Comparison of ENCODE assay signal across 24 mouse cellular contexts in the genomic region with DNA sequence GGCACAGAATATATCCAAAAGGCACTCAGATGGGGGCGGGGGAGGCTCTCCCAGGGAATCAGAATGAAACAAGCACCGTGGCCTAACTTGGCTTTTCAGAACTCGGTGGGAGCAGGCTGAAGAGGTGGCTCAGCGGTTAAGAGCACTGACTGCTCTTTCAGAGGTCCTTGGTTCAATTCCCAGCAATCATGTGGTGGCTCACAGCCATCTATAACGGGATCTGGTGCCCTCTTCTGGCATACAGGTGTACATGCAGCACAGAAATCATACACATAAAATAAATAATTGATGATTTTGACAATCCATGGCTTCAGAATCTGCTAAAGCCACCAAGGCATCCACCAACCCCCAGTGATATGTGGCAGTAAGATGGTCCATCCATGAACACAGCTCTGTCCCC. TPM values are rescaled to one million over a fixed set of nuclear protein-coding genes. Genes with fewer than 3 reads are reported as not detected.
DNase-seq lines count a peak whose midpoint lies in the region; ATAC-seq and TF ChIP-seq lines count a peak whose summit lies in the region.
"Had no signal": no experiment of that assay in that cellular context is flagged by ENCODE, and none has a peak within 500 bp of the region (broad histone marks: within the 10 kb centered on the region; RNA-seq: fewer than 3 reads in every experiment).

No protein-coding gene starts in this region.

- H3K27me3 ChIP-seq in midbrain, postnatal 0 days (ENCODE audit: insufficient read depth, low read length), result no peaks in the 10 kb centered on the region
- H3K27me3 ChIP-seq in midbrain, embryonic 13.5 days, result no peaks in the 10 kb centered on the region
- no peaks in the 10 kb centered on the region for H3K27me3 ChIP-seq in neural tube, embryonic 15.5 days (replicated peaks)
- H3K27me3 ChIP-seq: embryonic facial prominence, embryonic 15.5 days; forebrain, embryonic 15.5 days; heart, embryonic 15.5 days had no signal

- no peaks in the 10 kb centered on the region for H3K36me3 ChIP-seq in midbrain, postnatal 0 days (ENCODE audit: insufficient read depth, low read length)
- no peaks in the 10 kb centered on the region for H3K36me3 ChIP-seq in midbrain, embryonic 13.5 days
- no peaks in the 10 kb centered on the region for H3K36me3 ChIP-seq in neural tube, embryonic 15.5 days
- H3K36me3 ChIP-seq: embryonic facial prominence, embryonic 15.5 days; forebrain, embryonic 15.5 days; heart, embryonic 15.5 days had no signal

- 88% methylated on average over 5 of the region's 5 CpGs for WGBS in midbrain, postnatal 0 days
- 94% methylated on average over 5 of the region's 5 CpGs for WGBS in midbrain, embryonic 13.5 days
- 70% methylated on average over 5 of the region's 5 CpGs for WGBS in neural tube, embryonic 15.5 days

- H3K4me2 ChIP-seq in midbrain, postnatal 0 days (ENCODE audit: low read depth, low read length, poor library complexity, severe bottlenecking), result no peak overlapping the region
- H3K4me2 ChIP-seq in midbrain, embryonic 13.5 days (replicated peaks), result no peak overlapping the region
- H3K4me2 ChIP-seq in neural tube, embryonic 15.5 days, result no peak overlapping the region
- H3K4me2 ChIP-seq: embryonic facial prominence, embryonic 15.5 days; forebrain, embryonic 15.5 days; heart, embryonic 11.5 days; heart, embryonic 15.5 days; hindbrain, embryonic 14.5 days had no signal

- no peaks in the 10 kb centered on the region for H3K9me3 ChIP-seq in midbrain, postnatal 0 days (ENCODE audit: low read length)
- H3K9me3 ChIP-seq in midbrain, embryonic 13.5 days, result no peaks in the 10 kb centered on the region
- no peaks in the 10 kb centered on the region for H3K9me3 ChIP-seq in neural tube, embryonic 15.5 days (replicated peaks)
- H3K9me3 ChIP-seq: embryonic facial prominence, embryonic 15.5 days; forebrain, embryonic 15.5 days; heart, embryonic 15.5 days had no signal

- no peaks in the 10 kb centered on the region for H3K4me1 ChIP-seq in midbrain, postnatal 0 days (ENCODE audit: insufficient read depth, low read length)
- no peaks in the 10 kb centered on the region for H3K4me1 ChIP-seq in midbrain, embryonic 13.5 days (replicated peaks)
- H3K4me1 ChIP-seq in neural tube, embryonic 15.5 days, result no peaks in the 10 kb centered on the region
- H3K4me1 ChIP-seq: embryonic facial prominence, embryonic 15.5 days; forebrain, embryonic 15.5 days; heart, embryonic 15.5 days had no signal

- ATAC-seq in midbrain, postnatal 0 days (ENCODE audit: low FRiP score), result no peak
- no peak for ATAC-seq in midbrain, embryonic 13.5 days
- no peak for ATAC-seq in neural tube, embryonic 15.5 days (ENCODE audit: low FRiP score)
- ATAC-seq: activated CD4-positive, CD25-positive, alpha-beta regulatory T cell, adult 4 months; forebrain, embryonic 15.5 days; intestine, embryonic 16.5 days had no signal

- H3K27ac ChIP-seq in midbrain, postnatal 0 days (ENCODE audit: low read depth, low read length), result no peak overlapping the region
- no peak overlapping the region for H3K27ac ChIP-seq in midbrain, embryonic 13.5 days
- no peak overlapping the region for H3K27ac ChIP-seq in neural tube, embryonic 15.5 days (replicated peaks)
- H3K27ac ChIP-seq: embryonic facial prominence, embryonic 15.5 days; forebrain, embryonic 15.5 days; heart, embryonic 15.5 days; hindbrain, embryonic 14.5 days had no signal

- H3K4me3 ChIP-seq in midbrain, postnatal 0 days (ENCODE audit: low read depth, low read length), result no peak overlapping the region
- no peak overlapping the region for H3K4me3 ChIP-seq in midbrain, embryonic 13.5 days (replicated peaks)
- H3K4me3 ChIP-seq in neural tube, embryonic 15.5 days (replicated peaks), result no peak overlapping the region
- H3K4me3 ChIP-seq: embryonic facial prominence, embryonic 15.5 days; erythroblast, embryonic 14.5 days; forebrain, embryonic 15.5 days; heart, embryonic 15.5 days had no signal

- H3K9ac ChIP-seq in midbrain, postnatal 0 days (replicated peaks; ENCODE audit: low read length, poor library complexity, severe bottlenecking), result no peak overlapping the region
- no peak overlapping the region for H3K9ac ChIP-seq in midbrain, embryonic 13.5 days (replicated peaks)
- H3K9ac ChIP-seq in neural tube, embryonic 15.5 days (replicated peaks), result no peak overlapping the region
- H3K9ac ChIP-seq: embryonic facial prominence, embryonic 15.5 days; forebrain, embryonic 15.5 days; heart, embryonic 15.5 days; hindbrain, embryonic 14.5 days had no signal

- DNase-seq in heart, adult 11 months, result peak; percentile 42
- no peak for DNase-seq in heart, adult 8-10 months (ENCODE audit: low spot score)
- no peak for DNase-seq in midbrain, postnatal 0 days (ENCODE audit: low spot score)
- peak; percentile 51 for DNase-seq in R1 (ENCODE audit: low read depth, low spot score)
- DNase-seq in cerebellum, postnatal 4 days (ENCODE audit: low spot score in 2 of 2), result no peak
- DNase-seq: adrenal gland, adult 2 months; cerebellum, adult 11-12 months; cerebellum, postnatal 10 days; embryo, embryonic 11 days; gastrocnemius, postnatal 36 days; heart, adult 18-20 months; heart, postnatal 14 days had no signal

- TF ChIP-seq CTCF in midbrain, postnatal 0 days (IDR thresholded peaks at IDR 0.05), result peak; percentile 20; the same call in 1 of the 2 replicates

RNA-seq across cellular contexts. Expression of a gene that starts 20.5 kb away (rescaled TPM):
- total RNA-seq in heart, adult 8-10 months (2022), result under 1 TPM; 0.06 to 0.30 (median 0.20) TPM
- total RNA-seq in midbrain, postnatal 0 days (2014; rRNA removed), result 37.9 and 40.0 TPM in 2 replicates
- polyA plus RNA-seq in midbrain, postnatal 0 days (2015; fragmentation: Nextera tagmentation; extraction: Ambion mirVana), result 8.7 and 10.2 TPM in 2 replicates
- 10.1 and 11.2 TPM in 2 replicates for polyA plus RNA-seq in midbrain, embryonic 13.5 days (2015; fragmentation: Nextera tagmentation; extraction: Ambion mirVana)
- 13.7 and 13.9 TPM in 2 replicates for polyA plus RNA-seq in neural tube, embryonic 15.5 days (2015; fragmentation: Nextera tagmentation; extraction: Ambion mirVana)
- total RNA-seq: common myeloid progenitor, adult 5-6 weeks; hematopoietic stem cell, adult 5-6 weeks had no signal
- polyA plus RNA-seq: activated CD4-positive, CD25-positive, alpha-beta regulatory T cell, adult 4 months; erythroblast, embryonic 14.5 days had no signal

Comparison
In these comparisons a context has a peak if more than half of its experiments do, and no peak if none do; other contexts are left out.
1. DNase-seq: peak in heart, adult 11 months (single experiment) and R1 (single experiment); none in heart, adult 8-10 months (single experiment), midbrain, postnatal 0 days (single experiment) and cerebellum, postnatal 4 days (0 of 2).